Mouse (Mus musculus): ENCODE measurements around the gene Stk17b.
"Not testable (repeated sequence)": the region's sequence is repeated elsewhere in the genome, so short reads cannot be mapped to it uniquely, and the experiment has no call there.

Stk17b gene

DNA sequence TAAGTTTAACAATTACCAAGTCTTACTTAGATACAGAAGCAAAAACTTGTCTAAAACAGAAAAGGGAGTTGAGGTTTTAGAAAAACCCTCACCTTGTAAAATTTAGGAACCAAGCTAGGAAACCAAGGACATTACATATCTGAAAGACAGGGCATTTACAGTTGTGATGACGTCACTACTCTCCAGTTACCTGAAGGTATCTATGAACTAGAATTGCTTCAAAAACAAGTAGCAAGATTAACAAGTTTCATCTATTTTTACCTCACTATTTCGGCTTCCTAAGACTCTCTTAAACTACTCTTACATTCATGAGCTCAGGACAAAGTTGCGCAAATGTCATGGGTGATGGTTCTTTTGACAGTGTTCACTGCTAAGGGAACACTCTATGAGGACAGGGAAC is 12.1 kb downstream of the Stk17b start:
- DNase-seq (ENCODE audit: low read depth, low spot score): peak; percentile 60
- no peaks in the 10 kb centered on the region for H3K27me3 ChIP-seq (ENCODE audit: control insufficient read depth, insufficient read depth, low read length, poor library complexity, severe bottlenecking)
- H3K36me3 ChIP-seq (ENCODE audit: control insufficient read depth, insufficient read depth, low read length, poor library complexity, severe bottlenecking): peaks cover 20% of the 10 kb centered on the region; the same call in 1 of the 2 replicates

DNA sequence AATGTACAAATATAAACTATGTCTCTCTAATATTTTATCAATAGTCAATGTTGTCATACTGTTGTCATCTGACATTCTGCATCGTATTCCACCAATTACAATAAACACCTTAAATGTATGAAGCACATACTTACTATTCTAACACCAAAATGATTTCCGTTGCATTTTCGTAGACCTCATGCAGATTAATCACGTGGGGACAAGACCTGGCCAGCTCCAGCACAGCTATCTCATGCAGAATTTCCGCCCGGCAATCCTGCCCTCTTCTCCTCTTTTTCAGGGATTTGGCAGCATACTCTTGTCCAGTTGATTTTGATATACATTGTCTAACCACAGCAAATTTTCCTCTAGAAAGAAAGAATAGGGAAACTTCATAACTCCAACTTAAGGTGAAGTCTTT is 13.5 kb downstream of the Stk17b start:
- Histone ChIP-seq H3K36me3 (ENCODE audit: control insufficient read depth, insufficient read depth, low read length, poor library complexity, severe bottlenecking) (peaks cover 22% of the 10 kb centered on the region; the same call in 1 of the 2 replicates), H3K27me3 (ENCODE audit: control insufficient read depth, insufficient read depth, low read length, poor library complexity, severe bottlenecking) (no peaks in the 10 kb centered on the region)
- DNase-seq (ENCODE audit: low read depth, low spot score): no peak

DNA sequence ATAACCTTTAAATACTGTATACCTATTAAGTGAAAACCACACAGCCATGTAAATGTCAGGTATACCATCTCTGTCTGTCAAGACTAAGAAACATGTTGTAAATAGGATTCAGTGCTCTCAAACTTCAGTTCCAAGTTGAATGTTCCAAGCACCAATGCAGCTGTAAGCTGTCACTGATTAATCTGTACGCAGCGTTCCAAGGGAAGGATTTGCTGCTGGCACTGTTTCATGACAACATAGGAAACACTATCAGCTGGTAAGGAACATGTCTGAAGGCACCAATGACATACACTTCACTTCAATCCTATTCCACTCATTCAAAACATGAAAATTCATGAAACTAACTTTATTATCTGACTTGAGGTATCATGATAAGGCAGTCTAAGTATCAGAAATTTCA is 18.9 kb downstream of the Stk17b start:
- Histone ChIP-seq H3K27me3 (ENCODE audit: control insufficient read depth, insufficient read depth, low read length, poor library complexity, severe bottlenecking) (no peaks in the 10 kb centered on the region), H3K36me3 (ENCODE audit: control insufficient read depth, insufficient read depth, low read length, poor library complexity, severe bottlenecking) (peaks cover 35% of the 10 kb centered on the region)
- DNase-seq (ENCODE audit: low read depth, low spot score): no peak

DNA sequence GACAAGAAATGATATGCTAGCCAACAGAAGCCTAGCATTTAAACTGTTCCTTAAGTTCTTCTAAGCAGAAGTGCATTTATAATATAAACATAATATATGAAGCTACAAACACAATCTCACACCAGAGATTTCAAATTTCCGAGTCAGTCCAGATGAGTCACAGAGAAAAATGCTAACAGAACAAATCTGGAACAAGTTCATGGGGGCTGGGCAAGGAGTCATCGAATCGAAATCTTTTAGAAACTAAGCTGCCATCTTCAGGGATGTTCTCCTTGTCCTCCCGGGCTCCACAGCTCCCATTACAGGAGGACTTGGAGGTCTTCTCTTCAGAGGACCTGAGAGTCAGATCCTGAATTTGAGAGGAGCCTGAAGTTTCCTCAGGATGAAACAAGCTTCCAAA is 27.7 kb downstream of the Stk17b start:
- H3K27me3 ChIP-seq (ENCODE audit: control insufficient read depth, insufficient read depth, low read length, poor library complexity, severe bottlenecking): no peaks in the 10 kb centered on the region
- peaks cover 26% of the 10 kb centered on the region for H3K36me3 ChIP-seq (ENCODE audit: control insufficient read depth, insufficient read depth, low read length, poor library complexity, severe bottlenecking)
- peak; percentile 27 for DNase-seq (ENCODE audit: low read depth, low spot score)

DNA sequence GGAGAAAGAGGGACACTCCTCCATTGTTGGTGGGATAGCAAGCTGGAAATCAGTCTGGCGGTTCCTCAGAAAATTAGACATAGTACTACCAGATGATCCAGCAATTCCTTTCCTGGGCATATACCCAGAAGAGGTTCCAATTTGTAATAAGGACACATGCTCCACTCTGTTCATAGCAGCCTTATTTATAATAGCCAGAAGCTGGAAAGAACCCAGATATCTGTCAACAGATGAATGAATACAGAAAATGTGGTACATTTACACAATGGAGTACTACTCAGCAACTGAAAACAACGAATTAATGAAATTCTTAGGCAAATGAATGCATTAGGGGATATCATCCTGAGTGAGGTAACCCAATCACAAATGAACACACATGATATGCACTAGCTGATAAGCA is 31.5 kb downstream of the Stk17b start:
- peak; percentile 19 for DNase-seq (ENCODE audit: low read depth, low spot score)
- peaks cover 10% of the 10 kb centered on the region for H3K36me3 ChIP-seq (ENCODE audit: control insufficient read depth, insufficient read depth, low read length, poor library complexity, severe bottlenecking)
- not testable (repeated sequence) for H3K27me3 ChIP-seq (ENCODE audit: control insufficient read depth, insufficient read depth, low read length, poor library complexity, severe bottlenecking)

DNA sequence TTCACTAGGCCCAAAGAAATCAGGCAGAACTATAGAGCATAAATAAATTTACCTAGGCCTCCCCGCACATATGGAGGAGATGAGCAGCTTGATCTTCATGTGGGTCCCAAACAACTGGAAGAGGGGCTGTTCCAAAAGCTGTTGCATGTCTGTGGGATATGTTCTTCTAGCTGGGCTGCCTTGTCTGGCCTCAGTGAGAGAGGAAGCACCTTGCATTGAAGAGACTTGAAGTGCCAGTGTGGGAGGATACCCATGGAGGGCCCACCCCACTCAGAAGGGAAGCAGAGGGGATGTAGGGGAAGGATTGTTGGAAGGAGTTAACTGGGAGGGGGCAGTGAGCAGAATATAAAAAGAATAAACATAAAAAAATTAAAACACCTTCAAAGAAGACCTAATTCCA is 33.9 kb downstream of the Stk17b start:
- DNase-seq (ENCODE audit: low read depth, low spot score): peak; percentile 13
- H3K36me3 ChIP-seq (ENCODE audit: control insufficient read depth, insufficient read depth, low read length, poor library complexity, severe bottlenecking): peaks cover 3% of the 10 kb centered on the region; the same call in 1 of the 2 replicates
- no peaks in the 10 kb centered on the region for H3K27me3 ChIP-seq (ENCODE audit: control insufficient read depth, insufficient read depth, low read length, poor library complexity, severe bottlenecking)

DNA sequence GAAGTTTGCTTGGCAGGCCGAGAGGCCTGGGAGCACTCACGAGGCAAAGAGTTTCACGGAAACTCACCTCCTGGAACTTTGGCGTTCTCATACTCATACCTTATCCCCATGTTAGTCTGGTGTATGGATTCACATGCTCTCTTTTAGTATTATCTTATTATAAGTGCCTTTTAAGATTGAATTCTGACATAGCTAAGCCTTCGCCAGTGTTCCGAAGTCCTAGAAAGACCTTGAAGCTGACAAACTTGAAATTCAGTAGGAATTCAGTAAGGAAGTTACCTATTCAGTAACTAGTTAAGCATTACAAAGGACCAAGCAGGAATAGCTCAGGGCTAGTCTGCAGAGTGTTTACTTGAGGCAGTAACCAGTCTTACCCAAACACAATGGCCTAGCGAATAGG is 34.3 kb downstream of the Stk17b start:
- DNase-seq (ENCODE audit: low read depth, low spot score); H3K36me3 ChIP-seq (ENCODE audit: control insufficient read depth, insufficient read depth, low read length, poor library complexity, severe bottlenecking): not testable (repeated sequence)

DNA sequence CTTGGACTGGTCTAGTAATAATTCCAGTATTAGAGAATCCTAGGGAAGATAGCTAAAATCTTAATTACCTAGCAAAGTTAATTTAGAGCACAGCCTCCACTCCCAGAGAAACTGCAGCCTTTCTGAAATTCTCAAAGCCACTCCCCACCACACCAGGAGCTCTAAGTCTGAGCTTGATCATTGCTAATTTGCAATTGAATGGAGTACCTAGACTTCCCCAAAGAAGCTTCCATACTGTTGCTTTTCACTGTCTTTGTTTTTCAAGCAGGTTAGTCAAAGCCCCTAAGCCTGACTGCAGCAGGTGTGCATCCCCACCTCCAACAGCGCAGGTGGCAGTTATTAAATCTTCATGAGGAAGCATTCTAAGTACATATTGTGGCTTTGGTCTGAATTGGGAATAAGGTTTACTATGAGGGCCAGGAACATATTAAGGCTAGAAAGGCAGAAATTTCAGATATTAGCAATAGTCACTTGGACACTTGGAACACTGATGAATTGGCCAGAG is 35.1 kb downstream of the Stk17b start:
- not testable (repeated sequence) for H3K27me3 ChIP-seq (ENCODE audit: control insufficient read depth, insufficient read depth, low read length, poor library complexity, severe bottlenecking); DNase-seq (ENCODE audit: low read depth, low spot score); H3K36me3 ChIP-seq (ENCODE audit: control insufficient read depth, insufficient read depth, low read length, poor library complexity, severe bottlenecking)

More for the DNA sequence above, 34.3 kb downstream of the Stk17b start:
- not testable (repeated sequence) for H3K27me3 ChIP-seq (ENCODE audit: control insufficient read depth, insufficient read depth, low read length, poor library complexity, severe bottlenecking)

DNA sequence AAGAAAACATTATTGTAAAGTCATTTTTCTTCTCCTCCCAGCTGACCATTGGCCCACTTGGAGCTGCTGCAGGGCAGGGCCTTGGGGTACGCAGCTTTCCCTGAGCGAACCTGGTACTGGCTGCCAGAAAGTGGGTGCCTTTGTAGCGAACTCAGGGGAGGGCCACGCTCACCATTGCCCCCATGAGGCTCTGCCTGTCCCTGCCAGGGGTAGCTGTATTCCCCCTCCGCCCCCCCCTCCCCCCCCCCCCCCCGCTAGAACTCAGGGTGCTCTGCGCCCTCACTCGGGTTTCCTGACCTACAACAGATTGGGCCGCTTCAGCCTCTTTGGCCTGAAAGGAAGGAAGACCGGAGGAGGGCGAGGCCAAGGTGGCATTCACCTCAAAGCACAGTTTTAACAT is 36.5 kb downstream of the Stk17b start:
- peak; percentile 44 for DNase-seq (ENCODE audit: low read depth, low spot score)
- H3K36me3 ChIP-seq (ENCODE audit: control insufficient read depth, insufficient read depth, low read length, poor library complexity, severe bottlenecking): peaks cover 3% of the 10 kb centered on the region; the same call in 1 of the 2 replicates
- no peaks in the 10 kb centered on the region for H3K27me3 ChIP-seq (ENCODE audit: control insufficient read depth, insufficient read depth, low read length, poor library complexity, severe bottlenecking)

DNA sequence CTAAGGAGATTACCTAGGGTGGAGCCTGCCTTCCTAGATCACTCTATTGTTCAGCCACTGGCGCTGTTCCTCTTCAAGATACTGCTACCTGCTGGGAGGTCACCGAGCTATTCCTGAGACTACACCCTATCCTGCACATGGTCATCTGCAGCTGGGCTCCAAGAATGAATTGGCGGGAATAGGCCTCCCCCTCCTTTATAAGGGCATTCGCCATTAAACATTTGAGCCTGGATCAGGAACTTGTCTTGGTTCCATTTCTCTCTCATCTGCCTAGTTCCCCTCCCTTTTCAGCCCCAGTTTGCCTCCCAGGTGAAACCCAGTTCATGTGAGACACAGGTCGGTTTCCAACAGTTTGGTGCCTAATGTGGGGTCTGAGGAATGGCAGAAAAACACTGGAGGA is 39.0 kb downstream of the Stk17b start:
- Histone ChIP-seq H3K27me3 (ENCODE audit: control insufficient read depth, insufficient read depth, low read length, poor library complexity, severe bottlenecking) (no peaks in the 10 kb centered on the region), H3K36me3 (ENCODE audit: control insufficient read depth, insufficient read depth, low read length, poor library complexity, severe bottlenecking) (peaks cover under 1% of the 10 kb centered on the region; the same call in 1 of the 2 replicates)
- no peak for DNase-seq (ENCODE audit: low read depth, low spot score)

DNA sequence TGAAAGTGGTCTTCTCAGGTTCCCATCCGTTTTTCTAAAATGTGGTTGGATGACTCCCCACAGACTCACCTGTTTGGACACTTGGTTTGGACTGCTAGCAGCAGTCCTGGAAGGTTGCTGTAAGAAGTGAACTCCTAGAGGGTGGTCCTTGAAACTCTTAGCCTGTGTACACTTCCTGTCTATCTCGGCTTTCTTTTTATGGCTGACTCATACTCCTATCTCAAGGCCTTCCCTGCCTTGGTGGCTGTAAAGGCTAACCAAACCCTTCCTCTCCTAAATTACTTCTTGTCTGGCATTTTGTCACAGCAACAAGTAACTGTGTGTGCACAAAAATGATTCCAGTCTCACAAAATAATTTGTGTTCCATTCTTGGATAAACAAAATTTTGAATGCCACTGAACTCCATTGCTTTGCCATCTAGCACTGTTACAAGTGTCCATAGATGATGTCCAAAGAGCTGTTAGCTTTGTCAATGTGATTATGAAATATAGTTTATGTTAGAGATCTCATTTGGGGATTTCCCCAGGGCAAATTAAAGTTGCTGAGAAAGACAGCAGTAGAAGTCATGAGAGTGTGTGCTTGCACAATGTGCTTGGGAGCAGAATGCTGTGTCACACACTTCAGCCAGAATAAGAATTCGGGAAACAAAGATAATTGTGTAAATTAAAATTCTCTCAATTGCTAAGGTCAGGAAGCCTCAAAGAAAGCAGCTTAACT is 43.1 kb downstream of the Stk17b start:
- DNase-seq (ENCODE audit: low read depth, low spot score): no peak
- Histone ChIP-seq H3K36me3 (ENCODE audit: control insufficient read depth, insufficient read depth, low read length, poor library complexity, severe bottlenecking) (no peaks in the 10 kb centered on the region), H3K27me3 (ENCODE audit: control insufficient read depth, insufficient read depth, low read length, poor library complexity, severe bottlenecking) (no peaks in the 10 kb centered on the region)

DNA sequence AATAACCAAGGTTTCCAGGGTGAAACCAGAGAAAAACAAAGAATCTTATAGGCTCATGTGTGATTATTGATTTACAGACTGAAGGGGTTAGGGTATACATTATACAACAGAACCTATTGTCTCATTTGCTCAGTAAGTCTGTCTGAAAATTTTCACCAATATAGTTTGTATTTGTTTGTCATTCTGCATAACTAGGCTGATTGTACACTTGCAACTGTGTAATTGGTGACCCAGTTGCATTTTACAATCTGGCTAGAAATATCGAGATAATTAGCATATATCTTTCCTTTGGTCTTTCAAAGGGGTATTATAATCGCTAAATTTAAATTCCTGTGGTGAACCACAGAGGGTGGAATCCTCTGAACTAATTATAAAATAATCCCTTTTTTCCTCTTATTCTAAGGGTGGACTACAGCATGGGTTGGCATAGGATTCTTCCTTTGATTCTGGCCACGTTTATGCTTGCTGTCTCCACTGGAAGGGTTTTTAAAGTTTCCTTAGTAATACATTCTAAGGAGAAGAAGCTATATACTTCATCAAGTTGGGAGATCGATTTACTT is 44.2 kb downstream of the Stk17b start:
- Histone ChIP-seq H3K36me3 (ENCODE audit: control insufficient read depth, insufficient read depth, low read length, poor library complexity, severe bottlenecking) (no peaks in the 10 kb centered on the region), H3K27me3 (ENCODE audit: control insufficient read depth, insufficient read depth, low read length, poor library complexity, severe bottlenecking) (no peaks in the 10 kb centered on the region)
- no peak for DNase-seq (ENCODE audit: low read depth, low spot score)

DNA sequence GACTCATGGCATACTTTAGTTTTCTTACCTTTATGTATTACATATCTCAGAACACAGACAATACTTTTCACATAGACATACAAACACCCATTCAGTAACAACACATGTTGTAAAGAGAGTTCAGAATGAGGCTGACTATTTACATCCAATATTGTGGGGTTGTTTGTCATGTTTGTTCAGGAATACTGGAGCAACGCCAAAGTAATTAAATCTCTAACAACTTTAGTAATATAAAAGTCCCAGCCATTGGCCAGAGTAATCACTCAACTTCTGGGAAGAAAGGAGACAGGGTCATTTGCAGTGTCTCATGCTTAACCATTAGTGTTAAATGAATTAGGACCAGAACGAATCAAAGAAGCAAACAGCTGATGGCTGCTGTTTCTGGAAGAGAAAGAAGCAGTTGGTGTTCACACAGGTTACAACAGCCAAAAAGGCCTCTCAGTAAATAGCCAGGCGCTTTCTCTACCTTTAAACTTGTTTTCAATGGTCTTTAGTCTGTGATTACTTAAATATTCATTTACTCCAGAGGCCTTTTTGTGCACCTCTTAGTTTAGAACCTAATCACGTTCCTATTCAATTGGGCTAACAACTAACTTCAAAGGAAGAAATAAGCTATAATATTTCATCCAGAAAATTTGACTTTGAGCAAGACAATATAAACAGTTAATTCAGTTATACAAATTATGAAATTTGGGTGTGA is 44.8 kb downstream of the Stk17b start:
- not testable (repeated sequence) for DNase-seq (ENCODE audit: low read depth, low spot score); H3K36me3 ChIP-seq (ENCODE audit: control insufficient read depth, insufficient read depth, low read length, poor library complexity, severe bottlenecking); H3K27me3 ChIP-seq (ENCODE audit: control insufficient read depth, insufficient read depth, low read length, poor library complexity, severe bottlenecking)

DNA sequence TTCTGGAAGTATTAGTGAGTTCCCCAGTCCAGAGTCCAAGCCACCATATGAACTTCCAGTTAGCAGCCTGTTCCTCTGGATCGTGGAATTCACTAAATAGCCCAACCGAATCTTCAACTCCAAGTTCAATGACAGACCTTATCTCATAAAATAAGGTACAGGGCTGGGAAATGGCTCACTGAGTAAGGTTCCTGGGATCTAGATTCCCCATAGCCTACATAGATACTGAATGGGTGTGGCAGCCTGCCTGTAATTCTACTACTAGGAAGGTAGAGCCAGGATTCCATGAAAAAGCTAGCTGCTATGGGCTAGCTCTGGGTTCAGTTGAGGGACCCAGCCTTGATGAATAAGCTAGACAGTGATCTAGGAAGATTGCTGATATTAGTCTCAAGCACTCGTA is 48.4 kb downstream of the Stk17b start:
- Histone ChIP-seq H3K36me3 (ENCODE audit: control insufficient read depth, insufficient read depth, low read length, poor library complexity, severe bottlenecking) (no peaks in the 10 kb centered on the region), H3K27me3 (ENCODE audit: control insufficient read depth, insufficient read depth, low read length, poor library complexity, severe bottlenecking) (no peaks in the 10 kb centered on the region)
- no peak for DNase-seq (ENCODE audit: low read depth, low spot score)
